Mouse (Mus musculus): ENCODE measurements around the gene Sgpp1.

The Sgpp1 gene

GRCm38 (mm10) chr12:75735246-75736200, at the start of gene Sgpp1:
Gene Sgpp1, minus strand, starts transcription at chr12:75735729.
- peak; percentile 91 for DNase-seq (ENCODE audit: low read depth, low spot score)

GRCm38 (mm10) chr12:75784271-75784751, 48.8 kb upstream of the Sgpp1 start:
- no peak for DNase-seq (ENCODE audit: low read depth, low spot score)

GRCm38 (mm10) chr12:75781995-75782394, 46.5 kb upstream of the Sgpp1 start:
- no peak for DNase-seq (ENCODE audit: low read depth, low spot score)

- DNase-seq (ENCODE audit: low read depth, low spot score) = no peak
Measured at GRCm38 (mm10) chr12:75781445-75781844, 45.9 kb upstream of the Sgpp1 start.

GRCm38 (mm10) chr12:75772424-75773034, 37.0 kb upstream of the Sgpp1 start:
- peak; percentile 59 for DNase-seq (ENCODE audit: low read depth, low spot score)

GRCm38 (mm10) chr12:75771410-75771809, 35.9 kb upstream of the Sgpp1 start:
- no peak for DNase-seq (ENCODE audit: low read depth, low spot score)

- peak; percentile 13 for DNase-seq (ENCODE audit: low read depth, low spot score)
Measured at GRCm38 (mm10) chr12:75766885-75767317, 31.4 kb upstream of the Sgpp1 start.

- DNase-seq (ENCODE audit: low read depth, low spot score) = peak; percentile 7
Measured at GRCm38 (mm10) chr12:75766395-75766794, 30.9 kb upstream of the Sgpp1 start.

GRCm38 (mm10) chr12:75765751-75766150, 30.2 kb upstream of the Sgpp1 start:
- no peak for DNase-seq (ENCODE audit: low read depth, low spot score)

- no peak for DNase-seq (ENCODE audit: low read depth, low spot score)
Measured at GRCm38 (mm10) chr12:75756387-75756786, 20.9 kb upstream of the Sgpp1 start.

GRCm38 (mm10) chr12:75753730-75754129, 18.2 kb upstream of the Sgpp1 start:
- no peak for DNase-seq (ENCODE audit: low read depth, low spot score)

- no peak for DNase-seq (ENCODE audit: low read depth, low spot score)
Measured at GRCm38 (mm10) chr12:75752077-75752476, 16.5 kb upstream of the Sgpp1 start.

- no peak for DNase-seq (ENCODE audit: low read depth, low spot score)
Measured at GRCm38 (mm10) chr12:75748574-75748973, 13.0 kb upstream of the Sgpp1 start.

GRCm38 (mm10) chr12:75745697-75746290, 10.3 kb upstream of the Sgpp1 start:
- DNase-seq (ENCODE audit: low read depth, low spot score) = no peak

GRCm38 (mm10) chr12:75742101-75742500, 6.6 kb upstream of the Sgpp1 start:
- no peak for DNase-seq (ENCODE audit: low read depth, low spot score)

- DNase-seq (ENCODE audit: low read depth, low spot score) = no peak
Measured at GRCm38 (mm10) chr12:75741273-75741672, 5.7 kb upstream of the Sgpp1 start.

GRCm38 (mm10) chr12:75740451-75740850, 4.9 kb upstream of the Sgpp1 start:
- DNase-seq (ENCODE audit: low read depth, low spot score) = no peak

- no peak for DNase-seq (ENCODE audit: low read depth, low spot score)
Measured at GRCm38 (mm10) chr12:75739611-75740010, 4.1 kb upstream of the Sgpp1 start.

GRCm38 (mm10) chr12:75736296-75736695, 767 bp upstream of the Sgpp1 start:
- DNase-seq (ENCODE audit: low read depth, low spot score) = no peak

- DNase-seq (ENCODE audit: low read depth, low spot score) = peak; percentile 49
Measured at GRCm38 (mm10) chr12:75734891-75735245, 661 bp downstream of the Sgpp1 start.

- no peak for DNase-seq (ENCODE audit: low read depth, low spot score)
Measured at GRCm38 (mm10) chr12:75734167-75734566, 1.4 kb downstream of the Sgpp1 start.

GRCm38 (mm10) chr12:75733331-75734070, 2.0 kb downstream of the Sgpp1 start:
- DNase-seq (ENCODE audit: low read depth, low spot score) = no peak

All from ZHBTc4 (cell line).